Mouse (Mus musculus): ENCODE results near the gene Rora. TPM values are rescaled to one million over a fixed set of nuclear protein-coding genes. Genes with fewer than 3 reads are reported as not detected.

Gene Rora
- polyA plus RNA-seq, 1 experiment from 2014 or later: 4.3 TPM

DNA sequence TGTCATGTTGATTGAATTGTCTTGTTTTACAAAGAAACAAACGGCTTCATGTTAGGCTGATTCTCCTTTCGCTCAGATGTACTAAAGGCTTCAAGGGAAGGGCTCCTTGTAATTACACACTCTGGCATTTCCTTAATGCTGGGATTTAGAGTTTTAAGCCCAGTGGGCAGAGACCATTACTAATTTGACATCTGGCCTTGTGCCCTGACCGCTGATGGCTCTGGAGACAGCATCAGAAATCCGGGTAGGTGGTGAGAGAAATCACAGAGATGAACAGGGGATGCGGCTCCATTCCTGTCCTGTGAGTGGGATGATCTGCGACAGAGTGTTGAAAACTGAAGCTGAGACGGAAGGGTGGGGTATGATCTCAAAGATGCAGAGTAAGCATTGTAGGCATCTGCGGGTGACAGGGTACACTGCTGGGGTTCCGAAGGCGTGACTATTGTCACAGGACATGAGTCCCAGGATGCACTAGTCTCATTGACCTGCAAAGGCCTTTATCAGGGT lies 259.7 kb downstream of the Rora start:
- Histone ChIP-seq H3K9ac (ENCODE audit: low read length) (no peak overlapping the region), H3K27me3 (ENCODE audit: control insufficient read depth, insufficient read depth, low read length) (no peaks in the 10 kb centered on the region), H3K4me2 (no peak overlapping the region), H3K4me3 (ENCODE audit: low read depth, low read length) (no peak overlapping the region), H3K9me3 (ENCODE audit: control insufficient read depth, low read length) (no peaks in the 10 kb centered on the region), H3K36me3 (ENCODE audit: control insufficient read depth, insufficient read depth, low read length) (no peaks in the 10 kb centered on the region), H3K27ac (ENCODE audit: low read depth, low read length) (no peak overlapping the region), H3K4me1 (ENCODE audit: control insufficient read depth, insufficient read depth, low read length) (no peaks in the 10 kb centered on the region)
- ATAC-seq (ENCODE audit: low FRiP score) (no peak), DNase-seq (ENCODE audit: low spot score, missing footprints) (no peak)
- WGBS: 55% methylated on average over 10 of the region's 10 CpGs

- Histone ChIP-seq H3K36me3 (ENCODE audit: control insufficient read depth, insufficient read depth, low read length) (no peaks in the 10 kb centered on the region), H3K9me3 (ENCODE audit: control insufficient read depth, low read length) (no peaks in the 10 kb centered on the region), H3K9ac (ENCODE audit: low read length) (no peak overlapping the region), H3K27ac (ENCODE audit: low read depth, low read length) (no peak overlapping the region), H3K4me1 (ENCODE audit: control insufficient read depth, insufficient read depth, low read length) (no peaks in the 10 kb centered on the region), H3K4me2 (no peak overlapping the region), H3K27me3 (ENCODE audit: control insufficient read depth, insufficient read depth, low read length) (no peaks in the 10 kb centered on the region), H3K4me3 (ENCODE audit: low read depth, low read length) (no peak overlapping the region)
- DNase-seq (ENCODE audit: low spot score, missing footprints) (no peak), ATAC-seq (ENCODE audit: low FRiP score) (no peak)
- WGBS: 86% methylated on average over 4 of the region's 4 CpGs
Measured at GRCm38 (mm10) chr9:68914541-68915275, 261.1 kb downstream of the Rora start.

GRCm38 (mm10) chr9:68916741-68917140 lies 263.2 kb downstream of the Rora start:
- no peak for ATAC-seq (ENCODE audit: low FRiP score)
- Histone ChIP-seq H3K27ac (ENCODE audit: low read depth, low read length) (no peak overlapping the region), H3K4me1 (ENCODE audit: control insufficient read depth, insufficient read depth, low read length) (no peaks in the 10 kb centered on the region), H3K4me3 (ENCODE audit: low read depth, low read length) (no peak overlapping the region), H3K36me3 (ENCODE audit: control insufficient read depth, insufficient read depth, low read length) (no peaks in the 10 kb centered on the region), H3K9me3 (ENCODE audit: control insufficient read depth, low read length) (no peaks in the 10 kb centered on the region), H3K9ac (ENCODE audit: low read length) (no peak overlapping the region), H3K27me3 (ENCODE audit: control insufficient read depth, insufficient read depth, low read length) (no peaks in the 10 kb centered on the region), H3K4me2 (no peak overlapping the region)
- 68% methylated on average over 1 of the region's 1 CpGs for WGBS
- DNase-seq (ENCODE audit: low spot score, missing footprints): no peak

- Histone ChIP-seq H3K9me3 (ENCODE audit: control insufficient read depth, low read length) (no peaks in the 10 kb centered on the region), H3K4me1 (ENCODE audit: control insufficient read depth, insufficient read depth, low read length) (no peaks in the 10 kb centered on the region), H3K27ac (ENCODE audit: low read depth, low read length) (no peak overlapping the region), H3K4me2 (no peak overlapping the region), H3K36me3 (ENCODE audit: control insufficient read depth, insufficient read depth, low read length) (no peaks in the 10 kb centered on the region), H3K27me3 (ENCODE audit: control insufficient read depth, insufficient read depth, low read length) (no peaks in the 10 kb centered on the region), H3K9ac (ENCODE audit: low read length) (no peak overlapping the region), H3K4me3 (ENCODE audit: low read depth, low read length) (no peak overlapping the region)
- DNase-seq (ENCODE audit: low spot score, missing footprints) (no peak), ATAC-seq (ENCODE audit: low FRiP score) (no peak)
- WGBS: 93% methylated on average over 12 of the region's 12 CpGs
Measured at GRCm38 (mm10) chr9:68923128-68923601, 269.6 kb downstream of the Rora start.

GRCm38 (mm10) chr9:68926406-68926805 lies 272.8 kb downstream of the Rora start:
- H3K4me2 ChIP-seq: no peak overlapping the region
- DNase-seq (ENCODE audit: low spot score, missing footprints) (no peak), ATAC-seq (ENCODE audit: low FRiP score) (no peak)
- no peaks in the 10 kb centered on the region for H3K9me3 ChIP-seq (ENCODE audit: control insufficient read depth, low read length)
- no peak overlapping the region for H3K27ac ChIP-seq (ENCODE audit: low read depth, low read length)
- 92% methylated on average over 6 of the region's 6 CpGs for WGBS
- H3K27me3 ChIP-seq (ENCODE audit: control insufficient read depth, insufficient read depth, low read length): no peaks in the 10 kb centered on the region
- no peaks in the 10 kb centered on the region for H3K4me1 ChIP-seq (ENCODE audit: control insufficient read depth, insufficient read depth, low read length)
- H3K9ac ChIP-seq (ENCODE audit: low read length): no peak overlapping the region
- H3K36me3 ChIP-seq (ENCODE audit: control insufficient read depth, insufficient read depth, low read length): no peaks in the 10 kb centered on the region
- no peak overlapping the region for H3K4me3 ChIP-seq (ENCODE audit: low read depth, low read length)

DNA sequence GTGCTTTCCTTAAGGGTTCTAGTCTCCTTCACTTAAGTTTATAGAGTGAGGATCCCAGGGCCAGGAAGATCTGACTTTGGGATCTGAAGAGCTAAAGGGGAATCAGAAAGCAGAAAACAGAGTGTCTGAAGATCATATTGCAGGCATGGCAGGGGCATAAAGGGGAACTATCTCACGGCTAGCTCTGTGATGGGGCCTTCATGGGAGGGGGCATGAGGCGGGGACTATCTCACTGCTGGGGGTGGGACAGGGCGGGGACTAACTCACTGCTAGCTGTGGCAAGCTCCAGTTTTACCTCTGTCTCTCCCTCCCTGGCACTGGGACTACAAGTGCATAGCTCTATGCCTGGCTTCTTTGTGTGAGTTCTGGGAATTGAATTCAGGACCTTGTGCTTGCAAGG lies 279.6 kb downstream of the Rora start:
- H3K9ac ChIP-seq (ENCODE audit: low read length): no peak overlapping the region
- ATAC-seq (ENCODE audit: low FRiP score) (no peak), DNase-seq (ENCODE audit: low spot score, missing footprints) (no peak)
- H3K4me2 ChIP-seq: no peak overlapping the region
- no peaks in the 10 kb centered on the region for H3K36me3 ChIP-seq (ENCODE audit: control insufficient read depth, insufficient read depth, low read length)
- H3K27ac ChIP-seq (ENCODE audit: low read depth, low read length): no peak overlapping the region
- H3K4me3 ChIP-seq (ENCODE audit: low read depth, low read length): no peak overlapping the region
- no peaks in the 10 kb centered on the region for H3K9me3 ChIP-seq (ENCODE audit: control insufficient read depth, low read length)
- no peaks in the 10 kb centered on the region for H3K4me1 ChIP-seq (ENCODE audit: control insufficient read depth, insufficient read depth, low read length)
- no peaks in the 10 kb centered on the region for H3K27me3 ChIP-seq (ENCODE audit: control insufficient read depth, insufficient read depth, low read length)
- 70% methylated on average over 3 of the region's 3 CpGs for WGBS

GRCm38 (mm10) chr9:68934238-68934637 lies 280.7 kb downstream of the Rora start:
- Histone ChIP-seq H3K9ac (ENCODE audit: low read length) (no peak overlapping the region), H3K27ac (ENCODE audit: low read depth, low read length) (no peak overlapping the region), H3K4me3 (ENCODE audit: low read depth, low read length) (no peak overlapping the region), H3K9me3 (ENCODE audit: control insufficient read depth, low read length) (no peaks in the 10 kb centered on the region), H3K36me3 (ENCODE audit: control insufficient read depth, insufficient read depth, low read length) (no peaks in the 10 kb centered on the region), H3K4me2 (no peak overlapping the region), H3K27me3 (ENCODE audit: control insufficient read depth, insufficient read depth, low read length) (no peaks in the 10 kb centered on the region), H3K4me1 (ENCODE audit: control insufficient read depth, insufficient read depth, low read length) (no peaks in the 10 kb centered on the region)
- DNase-seq (ENCODE audit: low spot score, missing footprints) (no peak), ATAC-seq (ENCODE audit: low FRiP score) (no peak)
- WGBS: 86% methylated on average over 4 of the region's 4 CpGs

DNA sequence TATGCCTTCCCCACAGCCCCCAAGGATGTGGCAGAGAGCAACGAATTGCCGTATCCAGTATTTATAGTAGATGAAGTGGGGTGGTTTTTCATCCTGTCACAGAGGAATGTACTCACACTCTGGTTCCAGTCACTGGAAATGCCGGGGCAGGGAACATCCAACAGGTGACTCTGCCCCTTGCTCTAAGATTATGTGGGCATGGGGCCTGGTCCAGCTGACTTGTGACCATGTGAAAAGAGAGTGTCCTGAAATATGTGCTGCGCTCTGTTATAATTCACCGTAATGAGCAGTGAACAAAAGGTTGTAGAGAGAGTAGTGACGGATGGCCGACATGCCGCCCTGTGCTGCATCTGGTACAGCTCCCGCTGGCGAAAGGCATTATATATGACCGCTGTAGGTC lies 282.0 kb downstream of the Rora start:
- Histone ChIP-seq H3K36me3 (ENCODE audit: control insufficient read depth, insufficient read depth, low read length) (no peaks in the 10 kb centered on the region), H3K9ac (ENCODE audit: low read length) (no peak overlapping the region), H3K4me1 (ENCODE audit: control insufficient read depth, insufficient read depth, low read length) (no peaks in the 10 kb centered on the region), H3K27ac (ENCODE audit: low read depth, low read length) (no peak overlapping the region), H3K27me3 (ENCODE audit: control insufficient read depth, insufficient read depth, low read length) (no peaks in the 10 kb centered on the region), H3K4me2 (no peak overlapping the region), H3K4me3 (ENCODE audit: low read depth, low read length) (no peak overlapping the region), H3K9me3 (ENCODE audit: control insufficient read depth, low read length) (no peaks in the 10 kb centered on the region)
- ATAC-seq (ENCODE audit: low FRiP score) (no peak), DNase-seq (ENCODE audit: low spot score, missing footprints) (no peak)
- WGBS: 96% methylated on average over 11 of the region's 11 CpGs

- Histone ChIP-seq H3K27me3 (ENCODE audit: control insufficient read depth, insufficient read depth, low read length) (no peaks in the 10 kb centered on the region), H3K4me1 (ENCODE audit: control insufficient read depth, insufficient read depth, low read length) (no peaks in the 10 kb centered on the region), H3K36me3 (ENCODE audit: control insufficient read depth, insufficient read depth, low read length) (no peaks in the 10 kb centered on the region), H3K9ac (ENCODE audit: low read length) (no peak overlapping the region), H3K4me2 (no peak overlapping the region), H3K9me3 (ENCODE audit: control insufficient read depth, low read length) (no peaks in the 10 kb centered on the region), H3K4me3 (ENCODE audit: low read depth, low read length) (no peak overlapping the region), H3K27ac (ENCODE audit: low read depth, low read length) (no peak overlapping the region)
- no peak for DNase-seq (ENCODE audit: low spot score, missing footprints)
- WGBS: 85% methylated on average over 7 of the region's 7 CpGs
- no peak for ATAC-seq (ENCODE audit: low FRiP score)
Measured at GRCm38 (mm10) chr9:68941037-68941436, 287.5 kb downstream of the Rora start.

Measured in midbrain, embryonic 11.5 days (tissue).